Mouse (Mus musculus) embryonic facial prominence, embryonic 14.5 days (tissue): ENCODE results near the gene Cacna1h. TPM values are rescaled to one million over a fixed set of nuclear protein-coding genes. Genes with fewer than 3 reads are reported as not detected.

Experiments used
- ATAC-seq: fragments of 200-750 bp; cut with Nextera tagmentation; 2 replicates; pipeline ENCODE4 v1.8.0; 2017; ENCODE audit warnings: low read depth, moderate number of reproducible peaks, moderate TSS enrichment
- DNase-seq: peaks from one replicate; pipeline ENCODE4 v3.0.0-alpha.2; 2015; ENCODE audit warnings: low spot score
- H3K27ac ChIP-seq: fragments of 300-500 bp; sonication (generic); replicated peaks from 2 replicates; pipeline ENCODE4 v1.5.1; 2014; ENCODE audit warnings: low read depth, mild to moderate bottlenecking, low read length, moderate library complexity
- H3K27me3 ChIP-seq: fragments of 300-500 bp; sonication (generic); replicated peaks from 2 replicates; pipeline ENCODE4 v1.6.1; 2014; ENCODE audit warnings: low read length; ENCODE audit not compliant: control insufficient read depth, insufficient read depth
- H3K36me3 ChIP-seq: fragments of 300-500 bp; sonication (generic); 2 replicates; pipeline ENCODE4 v1.6.1; 2014; ENCODE audit warnings: low read length, mixed read lengths; ENCODE audit not compliant: control insufficient read depth, insufficient read depth
- H3K4me1 ChIP-seq: fragments of 300-500 bp; sonication (generic); 2 replicates; pipeline ENCODE4 v1.6.1; 2014; ENCODE audit warnings: antibody characterized with exemption, low read length; ENCODE audit not compliant: control insufficient read depth, insufficient read depth
- H3K4me2 ChIP-seq: fragments of 300-500 bp; sonication (generic); 2 replicates; pipeline ENCODE4 v1.6.1; 2014; ENCODE audit warnings: low read depth, mild to moderate bottlenecking, low read length, moderate library complexity, mixed read lengths
- H3K4me3 ChIP-seq: fragments of 300-500 bp; sonication (generic); 2 replicates; pipeline ENCODE4 v1.5.1; 2014; ENCODE audit warnings: low read depth, mild to moderate bottlenecking, low read length
- H3K9ac ChIP-seq: fragments of 300-500 bp; sonication (generic); 2 replicates; pipeline ENCODE4 v1.6.1; 2014; ENCODE audit warnings: low read depth, mild to moderate bottlenecking, low read length, moderate library complexity, mixed read lengths
- H3K9me3 ChIP-seq: fragments of 300-500 bp; sonication (generic); 2 replicates; pipeline ENCODE4 v1.6.1; 2016; ENCODE audit warnings: low read length; ENCODE audit not compliant: control insufficient read depth
- WGBS: fragments of 180-500 bp; shearing (Covaris S2); extraction: QIAGEN DNeasy Blood & Tissue Kit; methylation state at CpG from one replicate; pipeline ENCODE4 v1.1.7; 2014; 5-methylcytosine and 5-hydroxymethylcytosine counted together
- polyA plus RNA-seq: library from polyadenylated mRNA; unstranded; fragments of >200 nt; fragmentation: Nextera tagmentation; extraction: Ambion mirVana; gene quantifications from 2 replicates; pipeline ENCODE4 v1.2.1, GENCODE M21; 2014

Cacna1h gene
- polyA plus RNA-seq, 1 experiment from 2014 or later, result 5.2 TPM

DNA sequence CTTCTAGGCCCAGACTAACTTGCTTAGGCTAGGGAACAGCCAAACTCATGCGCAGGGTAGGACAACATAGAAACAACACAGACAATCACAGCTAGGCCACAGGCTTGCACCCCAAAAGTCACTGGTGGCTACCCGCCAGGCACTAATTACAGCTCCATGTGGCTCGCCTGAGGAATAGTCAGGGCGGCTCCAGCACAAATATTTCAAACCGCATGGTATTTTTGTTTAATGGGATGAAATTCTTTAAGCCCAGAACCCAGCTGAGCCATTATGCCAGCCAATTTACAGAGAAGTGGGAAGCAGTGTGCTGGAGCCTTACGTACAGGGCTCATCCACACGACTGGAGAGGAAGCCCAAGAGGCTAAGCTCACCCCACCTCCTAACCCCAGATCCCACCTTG lies 24.0 kb downstream of the Cacna1h start:
- WGBS, result 36% methylated on average over 7 of the region's 7 CpGs
- Histone ChIP-seq H3K36me3 (no peaks in the 10 kb centered on the region), H3K27ac (0 out of 2 replicates have a peak overlapping the region, but pooled peaks have one; percentile 45), H3K4me3 (no peak overlapping the region), H3K9me3 (no peaks in the 10 kb centered on the region), H3K4me2 (no peak overlapping the region), H3K9ac (no peak overlapping the region), H3K4me1 (peaks cover 41% of the 10 kb centered on the region), H3K27me3 (no peaks in the 10 kb centered on the region)
- no peak for ATAC-seq
- DNase-seq, result peak; percentile 64

DNA sequence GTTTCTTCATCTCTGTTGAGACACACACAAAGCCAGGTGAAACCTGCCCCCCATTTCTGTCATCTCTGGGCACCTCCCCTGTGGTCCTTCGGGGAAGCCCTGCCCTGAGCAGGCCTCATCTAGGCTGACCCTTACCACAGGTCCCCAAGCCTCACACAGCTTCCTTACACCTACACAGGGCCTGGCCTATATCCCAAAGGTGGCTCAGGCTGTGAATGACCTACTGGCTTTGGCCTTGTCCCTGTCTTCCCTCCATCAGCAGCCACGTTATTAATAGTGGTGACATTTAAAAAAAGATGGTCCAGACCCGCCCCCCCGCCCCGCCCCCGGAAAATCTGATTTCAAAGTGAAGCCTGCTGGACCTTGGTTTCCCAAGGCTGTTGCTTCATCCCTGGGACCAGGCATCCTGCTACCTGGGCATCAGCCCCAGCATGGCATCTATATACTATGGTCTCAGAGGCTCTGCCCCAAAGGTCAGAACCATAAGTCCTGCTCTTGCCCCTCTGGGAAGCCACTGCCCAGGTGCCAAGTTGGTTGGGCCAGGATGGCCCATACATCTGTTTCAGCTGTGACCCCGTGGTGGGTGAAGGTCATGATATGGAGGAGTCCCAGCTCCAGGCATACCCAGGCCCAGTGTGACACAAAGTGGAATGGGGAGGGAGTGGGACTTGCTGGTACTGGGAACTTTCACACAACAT lies 25.1 kb downstream of the Cacna1h start:
- no peak overlapping the region for H3K9ac ChIP-seq
- no peak overlapping the region for H3K27ac ChIP-seq
- no peak overlapping the region for H3K4me2 ChIP-seq
- no peaks in the 10 kb centered on the region for H3K9me3 ChIP-seq
- no peak for ATAC-seq
- no peak for DNase-seq
- no peaks in the 10 kb centered on the region for H3K36me3 ChIP-seq
- peaks cover 41% of the 10 kb centered on the region for H3K4me1 ChIP-seq
- no peaks in the 10 kb centered on the region for H3K27me3 ChIP-seq
- 88% methylated on average over 7 of the region's 7 CpGs for WGBS
- H3K4me3 ChIP-seq, result no peak overlapping the region

DNA sequence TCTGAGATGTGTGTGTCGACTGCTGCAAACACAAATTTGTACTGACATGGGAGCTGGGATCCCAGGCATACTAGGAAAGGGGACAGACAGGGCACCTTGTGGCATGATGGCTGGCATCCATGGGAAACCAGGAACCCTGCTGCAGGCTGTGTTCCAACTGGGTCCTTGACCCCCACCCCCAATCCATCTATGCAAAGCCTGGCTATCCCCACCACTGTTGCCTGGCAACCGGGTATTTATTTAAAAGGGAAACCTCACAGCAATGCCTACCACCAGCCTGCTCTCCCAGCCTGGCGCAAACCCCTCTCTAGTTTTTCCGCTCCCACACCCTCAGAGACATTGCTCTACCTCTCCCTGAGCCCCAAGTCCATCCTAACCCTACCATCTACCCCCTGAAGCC lies 26.2 kb downstream of the Cacna1h start:
- Histone ChIP-seq H3K9ac (no peak overlapping the region), H3K4me3 (no peak overlapping the region), H3K36me3 (no peaks in the 10 kb centered on the region), H3K27me3 (no peaks in the 10 kb centered on the region), H3K4me2 (no peak overlapping the region), H3K4me1 (peaks cover 41% of the 10 kb centered on the region), H3K27ac (no peak overlapping the region), H3K9me3 (no peaks in the 10 kb centered on the region)
- WGBS, result 77% methylated on average over 4 of the region's 4 CpGs
- DNase-seq (no peak), ATAC-seq (no peak)

DNA sequence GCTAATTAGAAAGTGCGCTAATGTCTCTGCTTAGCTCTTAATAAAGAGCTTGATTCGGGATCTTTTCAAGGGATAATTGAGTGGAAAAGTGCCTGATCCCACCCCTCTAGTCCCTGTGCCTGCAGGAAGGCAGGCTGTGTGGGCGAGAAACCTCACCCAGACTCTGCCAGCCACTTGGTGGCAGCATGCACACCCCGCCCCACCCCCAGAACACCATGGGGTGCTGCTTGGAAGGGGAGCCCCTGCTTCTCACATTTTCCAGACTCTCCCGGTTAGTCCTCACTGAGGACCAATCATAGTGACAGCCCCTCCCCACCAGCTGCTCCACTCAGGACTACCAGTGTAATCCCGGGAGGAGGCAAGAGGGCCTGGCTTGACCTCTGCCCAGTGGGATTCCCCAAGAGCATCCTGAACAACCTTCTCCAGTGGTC lies 27.6 kb downstream of the Cacna1h start:
- no peaks in the 10 kb centered on the region for H3K9me3 ChIP-seq
- H3K27ac ChIP-seq, result no peak overlapping the region
- H3K36me3 ChIP-seq, result no peaks in the 10 kb centered on the region
- peak; percentile 11 for ATAC-seq
- DNase-seq, result peak; percentile 31
- 15% methylated on average over 5 of the region's 6 CpGs for WGBS
- peaks cover 36% of the 10 kb centered on the region for H3K4me1 ChIP-seq
- no peak overlapping the region for H3K4me3 ChIP-seq
- no peaks in the 10 kb centered on the region for H3K27me3 ChIP-seq
- H3K9ac ChIP-seq, result no peak overlapping the region
- H3K4me2 ChIP-seq, result no peak overlapping the region

DNA sequence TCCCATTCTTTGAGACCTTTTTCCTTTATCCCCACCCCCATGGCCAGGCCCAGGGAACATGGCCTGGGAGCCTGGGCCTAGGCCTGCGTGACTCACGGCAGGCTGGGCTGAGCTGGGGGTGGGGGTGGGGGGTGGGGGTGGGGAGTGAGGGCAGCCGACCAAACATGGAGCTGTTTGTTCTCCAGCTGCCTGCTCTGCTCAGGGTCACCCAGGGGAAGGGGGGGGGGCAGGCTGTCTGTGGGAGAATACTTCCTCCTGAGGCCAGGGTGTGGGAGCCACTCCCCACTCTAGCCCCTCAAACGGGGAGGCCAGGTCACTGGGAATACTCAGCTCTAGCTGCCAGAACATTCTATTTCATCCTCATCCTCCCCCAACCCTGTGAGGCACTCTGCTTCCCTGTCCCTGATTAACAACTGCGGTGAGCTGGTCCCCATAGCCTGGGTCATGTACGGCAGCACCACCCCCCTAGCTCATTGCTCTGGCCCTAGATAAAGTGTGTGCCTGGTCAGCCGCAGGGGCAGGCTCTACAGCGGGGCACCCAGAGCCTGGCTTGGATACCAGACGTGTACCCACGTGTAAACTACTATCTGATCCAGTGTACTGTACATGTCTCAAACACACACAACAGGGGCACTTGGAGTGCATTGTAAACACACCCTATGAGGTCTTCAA lies 28.2 kb downstream of the Cacna1h start:
- no peak overlapping the region for H3K9ac ChIP-seq
- H3K36me3 ChIP-seq, result no peaks in the 10 kb centered on the region
- no peak for DNase-seq
- H3K27me3 ChIP-seq, result no peaks in the 10 kb centered on the region
- H3K4me1 ChIP-seq, result peaks cover 29% of the 10 kb centered on the region
- H3K9me3 ChIP-seq, result no peaks in the 10 kb centered on the region
- H3K27ac ChIP-seq, result no peak overlapping the region
- H3K4me2 ChIP-seq, result no peak overlapping the region
- H3K4me3 ChIP-seq, result no peak overlapping the region
- peak; percentile 20; the same call in 1 of the 2 replicates for ATAC-seq
- WGBS, result 19% methylated on average over 8 of the region's 10 CpGs

DNA sequence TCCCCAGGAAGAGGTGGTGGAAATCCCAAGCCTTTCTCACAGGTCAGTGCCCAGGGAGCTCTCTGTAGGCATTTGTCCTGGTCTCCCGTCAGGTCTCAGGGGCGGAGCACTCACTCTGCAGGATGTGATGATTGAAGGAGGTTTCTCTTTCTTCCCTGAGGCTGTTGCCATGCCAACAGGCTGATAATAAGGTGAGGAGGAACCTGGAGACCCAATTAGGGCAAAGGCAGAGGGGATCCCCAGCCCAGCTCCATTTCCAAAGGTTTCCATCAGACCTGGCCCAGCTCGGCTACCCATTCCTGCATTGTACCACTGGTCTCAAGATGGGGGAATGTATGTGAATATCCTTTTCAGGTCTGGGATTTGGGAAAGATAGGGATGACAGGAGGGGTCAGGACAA lies 29.4 kb downstream of the Cacna1h start:
- H3K9ac ChIP-seq, result no peak overlapping the region
- H3K4me1 ChIP-seq, result peaks cover 23% of the 10 kb centered on the region
- no peaks in the 10 kb centered on the region for H3K9me3 ChIP-seq
- no peak overlapping the region for H3K27ac ChIP-seq
- 36% methylated on average over 3 of the region's 3 CpGs for WGBS
- DNase-seq (no peak), ATAC-seq (no peak)
- no peaks in the 10 kb centered on the region for H3K27me3 ChIP-seq
- H3K36me3 ChIP-seq, result no peaks in the 10 kb centered on the region
- no peak overlapping the region for H3K4me2 ChIP-seq
- no peak overlapping the region for H3K4me3 ChIP-seq

DNA sequence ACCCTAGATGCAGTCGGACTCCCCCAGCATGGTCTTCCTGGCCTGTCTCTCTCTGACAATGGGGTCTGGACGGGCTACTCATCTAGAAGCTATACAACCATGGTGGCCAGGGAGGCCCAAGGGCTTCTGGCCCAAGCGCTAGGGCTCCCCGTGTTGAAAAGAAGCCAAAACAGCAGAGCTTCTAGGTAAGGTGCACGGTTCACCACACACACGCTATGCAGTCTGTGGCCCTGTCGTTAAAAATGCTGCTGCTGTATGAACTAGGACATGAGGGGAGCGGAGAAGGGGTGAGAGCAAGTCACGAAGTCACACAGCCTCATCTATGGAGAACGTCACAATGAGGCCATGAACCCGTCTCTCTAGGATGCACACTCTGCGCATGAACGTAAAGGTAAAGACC lies 31.4 kb downstream of the Cacna1h start:
- no peak for DNase-seq
- Histone ChIP-seq H3K4me1 (peaks cover 17% of the 10 kb centered on the region), H3K9me3 (no peaks in the 10 kb centered on the region), H3K4me2 (no peak overlapping the region), H3K27me3 (no peaks in the 10 kb centered on the region), H3K9ac (no peak overlapping the region), H3K27ac (no peak overlapping the region), H3K4me3 (no peak overlapping the region), H3K36me3 (no peaks in the 10 kb centered on the region)
- no peak for ATAC-seq
- WGBS, result 84% methylated on average over 13 of the region's 13 CpGs

DNA sequence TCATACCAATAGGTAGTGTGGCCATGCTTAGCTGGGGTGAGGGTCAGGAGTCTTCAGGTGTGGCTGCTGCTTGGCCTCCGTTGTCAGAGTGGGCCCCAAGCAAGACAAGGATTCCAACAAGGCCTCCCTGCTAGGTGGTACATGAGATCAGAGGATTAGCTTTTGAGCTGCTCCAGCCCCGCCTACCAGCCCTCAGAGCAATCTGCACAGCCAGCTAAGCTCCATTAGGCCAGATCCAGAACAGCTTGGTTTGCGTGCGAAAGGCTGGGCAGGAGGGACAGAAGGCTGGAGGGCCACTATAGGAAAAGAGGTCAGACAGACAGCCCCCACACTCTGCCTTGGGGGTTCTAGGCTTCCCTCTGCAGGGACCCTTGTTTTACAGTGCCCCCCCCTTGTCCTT lies 32.1 kb downstream of the Cacna1h start:
- Histone ChIP-seq H3K27me3 (no peaks in the 10 kb centered on the region), H3K36me3 (peaks cover 5% of the 10 kb centered on the region; the same call in 1 of the 2 replicates), H3K4me1 (peaks cover 15% of the 10 kb centered on the region), H3K4me3 (no peak overlapping the region), H3K4me2 (no peak overlapping the region), H3K9me3 (no peaks in the 10 kb centered on the region), H3K27ac (no peak overlapping the region), H3K9ac (no peak overlapping the region)
- no peak for ATAC-seq
- 37% methylated on average over 4 of the region's 4 CpGs for WGBS
- DNase-seq, result no peak

DNA sequence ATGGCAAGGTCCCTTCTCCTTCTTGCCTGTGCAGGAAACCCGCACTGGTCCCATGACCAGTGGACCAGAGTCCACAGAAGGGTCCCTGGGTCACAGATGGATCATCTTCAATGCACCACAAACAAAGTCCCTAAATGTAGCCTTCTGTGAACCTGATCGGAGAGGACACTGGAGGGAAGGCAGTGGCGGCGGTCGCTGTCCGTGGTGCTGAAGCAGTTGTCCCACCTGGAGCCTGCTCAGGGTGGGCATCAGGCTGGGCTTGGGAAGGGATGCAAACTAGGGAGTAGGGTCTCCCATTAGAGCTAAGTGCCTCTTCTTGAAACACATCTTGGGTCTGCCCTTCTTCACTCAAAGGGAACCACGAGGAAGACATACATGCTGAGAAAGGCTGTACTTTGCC lies 33.1 kb downstream of the Cacna1h start:
- 7% methylated on average over 7 of the region's 7 CpGs for WGBS
- no peaks in the 10 kb centered on the region for H3K9me3 ChIP-seq
- DNase-seq, result peak; percentile 34
- no peaks in the 10 kb centered on the region for H3K27me3 ChIP-seq
- H3K4me3 ChIP-seq, result no peak overlapping the region
- H3K27ac ChIP-seq, result no peak overlapping the region
- ATAC-seq, result no peak
- no peak overlapping the region for H3K9ac ChIP-seq
- peaks cover 5% of the 10 kb centered on the region for H3K4me1 ChIP-seq
- peaks cover 10% of the 10 kb centered on the region for H3K36me3 ChIP-seq
- H3K4me2 ChIP-seq, result no peak overlapping the region
